Mouse (Mus musculus): ENCODE results near the gene Kctd17.

GRCm38 (mm10) chr15:78449131-78449530 lies 20.8 kb downstream of the Kctd17 start:
- TF ChIP-seq CTCF (IDR thresholded peaks at IDR 0.05; ENCODE audit: borderline replicate concordance, extremely low read depth, insufficient read depth, insufficient read length): no peak
- TF ChIP-seq POLR2A (IDR thresholded peaks at IDR 0.05; ENCODE audit: borderline replicate concordance, extremely low read depth, insufficient read depth, insufficient read length, poor library complexity, severe bottlenecking): no peak
